Mouse (Mus musculus) bone marrow, adult 2 months (tissue): ENCODE data around the gene Tulp3.
A peak's percentile ranks its signal among the peaks of the same experiment; 100 is the strongest.

ENCODE experiments used
- CTCF ChIP-seq: fragments of 200-500 bp; IDR thresholded peaks from 2 replicates; pipeline ENCODE4 v1.5.1; 2011; ENCODE audit warnings: low read length, control low read depth; ENCODE audit not compliant: control insufficient read depth, insufficient read depth
- POLR2A ChIP-seq: fragments of 200-500 bp; IDR thresholded peaks from 2 replicates; pipeline ENCODE4 v1.6.1; 2011; ENCODE audit warnings: low read depth, mild to moderate bottlenecking, control low read depth, low read length, borderline replicate concordance; ENCODE audit not compliant: control insufficient read depth

DNA sequence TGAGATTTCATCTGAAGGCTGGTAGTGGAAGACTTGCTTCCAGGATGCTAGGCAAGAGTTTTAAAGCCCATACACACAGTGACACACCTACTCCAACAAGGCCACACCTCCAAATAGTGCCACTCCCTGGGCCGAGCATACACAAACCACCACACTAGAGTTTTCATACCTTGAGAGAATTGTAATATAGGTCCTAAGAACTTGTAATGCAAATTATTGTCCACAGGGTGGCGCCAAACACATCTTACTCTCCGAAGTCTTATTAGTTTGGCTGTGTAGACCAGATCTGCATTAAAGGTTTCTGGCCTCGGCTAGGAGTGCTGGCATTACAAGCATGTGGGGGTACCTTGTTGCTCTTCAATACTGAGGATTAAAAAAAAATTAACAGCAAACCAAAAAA is 37.3 kb downstream of the Tulp3 start:
- TF ChIP-seq CTCF (peak; percentile 48), POLR2A (no peak)
